In the genomic region with DNA sequence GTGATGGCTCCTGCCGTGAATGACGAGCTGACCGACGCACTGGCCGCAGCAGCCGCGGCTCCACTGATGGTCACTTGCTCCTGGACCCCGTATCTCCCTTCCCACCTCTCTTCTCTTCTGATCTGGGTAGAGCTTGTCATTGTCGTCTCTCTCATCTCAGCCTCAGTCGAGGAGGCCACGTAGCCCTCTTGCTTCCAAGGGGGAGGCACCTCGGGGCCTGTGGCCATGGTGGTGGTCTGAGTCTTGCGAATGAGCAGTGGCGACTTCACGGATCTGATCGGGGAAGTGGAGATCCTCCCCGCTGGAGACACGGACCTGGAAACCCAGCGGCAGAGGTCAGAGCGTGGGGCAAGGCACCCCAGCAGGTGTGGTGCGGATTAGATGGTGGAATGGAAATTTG, we compare ENCODE assay signal across 5 mouse cellular contexts.
"Had no signal": no experiment of that assay in that cellular context is flagged by ENCODE, and none has a peak within 500 bp of the region (broad histone marks: within the 10 kb centered on the region; RNA-seq: fewer than 3 reads in every experiment).

No protein-coding gene starts in this region.

- H3K36me3 ChIP-seq: limb, embryonic 15.5 days; liver, embryonic 12.5 days; midbrain, embryonic 10.5 days; neural tube, embryonic 12.5 days had no signal

- H3K27me3 ChIP-seq: limb, embryonic 15.5 days; liver, embryonic 12.5 days; neural tube, embryonic 12.5 days had no signal

- H3K27ac ChIP-seq: limb, embryonic 15.5 days; liver, embryonic 12.5 days; midbrain, embryonic 10.5 days; neural tube, embryonic 12.5 days had no signal

- H3K9me3 ChIP-seq: limb, embryonic 15.5 days; liver, embryonic 12.5 days; midbrain, embryonic 10.5 days; neural tube, embryonic 12.5 days had no signal

- H3K4me3 ChIP-seq: limb, embryonic 15.5 days; liver, embryonic 12.5 days; midbrain, embryonic 10.5 days; neural tube, embryonic 12.5 days had no signal

- H3K9ac ChIP-seq: limb, embryonic 15.5 days; liver, embryonic 12.5 days; lung, embryonic 14.5 days; neural tube, embryonic 12.5 days had no signal

- ATAC-seq: liver, embryonic 12.5 days had no signal

- H3K4me2 ChIP-seq: limb, embryonic 15.5 days; liver, embryonic 12.5 days; lung, embryonic 14.5 days; neural tube, embryonic 12.5 days had no signal

- H3K4me1 ChIP-seq: limb, embryonic 15.5 days; liver, embryonic 12.5 days; neural tube, embryonic 12.5 days had no signal
